Mouse (Mus musculus) forebrain, embryonic 10.5 days (tissue): ENCODE measurements around the gene Tmprss13. TPM values are rescaled to one million over a fixed set of nuclear protein-coding genes. Genes with fewer than 3 reads are reported as not detected.

Experiments
- DNase-seq: peaks from one replicate; pipeline ENCODE4 v3.0.0-alpha.2; 2017; ENCODE audit warnings: low spot score; ENCODE audit errors: extremely low spot score
- H3K27ac ChIP-seq: fragments of 300-500 bp; sonication (generic); 2 replicates; pipeline ENCODE4 v1.5.1; 2016; ENCODE audit warnings: mild to moderate bottlenecking
- H3K27me3 ChIP-seq: fragments of 300-500 bp; sonication (generic); 2 replicates; pipeline ENCODE4 v1.6.1; 2016; ENCODE audit warnings: mild to moderate bottlenecking; ENCODE audit not compliant: poor library complexity, severe bottlenecking
- H3K36me3 ChIP-seq: fragments of 300-500 bp; sonication (generic); replicated peaks from 2 replicates; pipeline ENCODE4 v1.6.1; 2016; ENCODE audit warnings: mild to moderate bottlenecking, moderate library complexity
- H3K4me1 ChIP-seq: fragments of 300-500 bp; sonication (generic); 2 replicates; pipeline ENCODE4 v1.6.1; 2016
- H3K4me3 ChIP-seq: fragments of 300-500 bp; sonication (generic); 2 replicates; pipeline ENCODE4 v1.5.1; 2016; ENCODE audit warnings: mild to moderate bottlenecking, moderate library complexity
- H3K9me3 ChIP-seq: fragments of 300-500 bp; sonication (generic); 2 replicates; pipeline ENCODE4 v1.6.1; 2016; ENCODE audit warnings: mild to moderate bottlenecking, moderate library complexity
- WGBS: fragments of 180-500 bp; shearing (Covaris S2); methylation state at CpG from one replicate; pipeline ENCODE4 v1.1.7; 2016; 5-methylcytosine and 5-hydroxymethylcytosine counted together
- polyA plus RNA-seq: library from polyadenylated mRNA; unstranded; fragments of >200 nt; fragmentation: Nextera tagmentation; extraction: Ambion mirVana; gene quantifications from 2 replicates; pipeline ENCODE4 v1.2.1, GENCODE M21; 2016

The Tmprss13 gene
- polyA plus RNA-seq, 1 experiment from 2014 or later: not detected

DNA sequence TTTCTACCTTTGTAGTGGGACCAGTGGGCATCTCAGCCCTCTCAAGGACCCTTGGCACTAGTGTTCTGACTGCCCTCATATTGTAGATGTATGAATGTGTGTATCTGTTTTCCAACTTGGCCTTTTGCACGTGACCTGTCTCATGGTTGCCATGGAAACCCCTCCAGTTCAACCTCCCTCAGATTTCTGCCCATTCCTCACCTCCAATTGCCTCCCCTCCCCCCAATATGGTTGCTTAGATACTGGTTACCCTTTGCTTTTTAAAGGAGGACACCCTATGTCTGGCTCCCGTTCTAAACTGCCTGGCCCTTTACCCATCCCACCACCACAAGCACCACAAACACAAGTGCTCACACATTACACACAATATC lies 52.4 kb downstream of the Tmprss13 start:
- peak overlapping the region; percentile 89 for H3K27ac ChIP-seq

DNA sequence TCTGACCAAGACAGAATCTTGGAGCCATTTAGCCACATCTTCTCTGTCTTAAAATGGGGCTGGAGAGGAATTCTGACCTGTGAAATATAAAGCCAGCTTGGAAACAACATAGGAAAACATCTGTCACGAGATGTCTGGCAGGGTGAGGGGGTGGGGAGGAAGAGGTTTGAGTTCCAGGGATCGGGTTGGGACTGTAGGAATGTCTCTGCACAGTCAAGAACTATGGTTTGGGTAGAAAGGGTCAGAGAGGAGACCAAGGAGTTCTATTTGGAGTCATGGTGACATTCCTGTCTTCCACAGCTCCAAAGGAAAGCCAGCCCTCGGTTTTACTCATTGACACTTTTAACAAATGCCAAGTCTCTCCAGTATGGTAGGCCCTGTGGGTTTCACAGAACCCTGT lies 55.0 kb downstream of the Tmprss13 start:
- peaks cover 55% of the 10 kb centered on the region for H3K36me3 ChIP-seq
- H3K4me1 ChIP-seq: peaks cover 44% of the 10 kb centered on the region
- H3K27ac ChIP-seq: no peak overlapping the region
- no peaks in the 10 kb centered on the region for H3K9me3 ChIP-seq
- H3K27me3 ChIP-seq: peaks cover 9% of the 10 kb centered on the region
- H3K4me3 ChIP-seq: no peak overlapping the region
- 74% methylated on average over 3 of the region's 3 CpGs for WGBS
- DNase-seq: no peak

More for the DNA sequence above, 52.4 kb downstream of the Tmprss13 start:
- H3K4me3 ChIP-seq: peak overlapping the region; percentile 69
- no peaks in the 10 kb centered on the region for H3K9me3 ChIP-seq
- peak; percentile 36 for DNase-seq
- peaks cover 48% of the 10 kb centered on the region for H3K4me1 ChIP-seq
- H3K36me3 ChIP-seq: peaks cover 33% of the 10 kb centered on the region
- 30% methylated on average over 2 of the region's 2 CpGs for WGBS
- H3K27me3 ChIP-seq: peaks cover 22% of the 10 kb centered on the region

DNA sequence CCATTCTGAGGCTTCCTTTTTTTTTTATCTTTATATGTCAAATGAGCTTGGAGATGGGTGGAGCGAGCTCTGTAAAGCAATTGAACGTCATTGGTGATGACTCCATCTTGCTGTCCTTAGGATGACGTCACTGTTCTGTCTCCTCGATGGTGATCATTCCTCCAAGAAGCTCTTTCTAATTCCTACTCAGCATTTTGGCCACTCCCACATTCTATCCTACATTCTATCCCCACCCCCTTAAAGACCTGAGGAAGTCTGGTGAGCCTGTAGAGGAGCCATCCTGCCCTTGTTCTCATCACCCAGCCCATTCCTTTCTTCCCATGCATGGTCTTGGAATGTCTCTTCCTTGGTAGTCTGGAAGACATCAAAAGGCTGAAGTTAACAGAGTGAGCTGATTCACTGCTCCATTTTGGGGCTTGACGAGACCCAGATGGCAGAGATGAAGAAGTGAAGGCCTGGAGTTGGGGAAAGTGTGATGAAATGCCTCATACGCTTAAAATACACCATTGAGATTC lies 56.1 kb downstream of the Tmprss13 start:
- no peak for DNase-seq
- H3K4me3 ChIP-seq: no peak overlapping the region
- WGBS: 87% methylated on average over 6 of the region's 6 CpGs
- no peak overlapping the region for H3K27ac ChIP-seq
- H3K4me1 ChIP-seq: peaks cover 37% of the 10 kb centered on the region
- peaks cover 66% of the 10 kb centered on the region for H3K36me3 ChIP-seq
- no peaks in the 10 kb centered on the region for H3K9me3 ChIP-seq
- no peaks in the 10 kb centered on the region for H3K27me3 ChIP-seq

DNA sequence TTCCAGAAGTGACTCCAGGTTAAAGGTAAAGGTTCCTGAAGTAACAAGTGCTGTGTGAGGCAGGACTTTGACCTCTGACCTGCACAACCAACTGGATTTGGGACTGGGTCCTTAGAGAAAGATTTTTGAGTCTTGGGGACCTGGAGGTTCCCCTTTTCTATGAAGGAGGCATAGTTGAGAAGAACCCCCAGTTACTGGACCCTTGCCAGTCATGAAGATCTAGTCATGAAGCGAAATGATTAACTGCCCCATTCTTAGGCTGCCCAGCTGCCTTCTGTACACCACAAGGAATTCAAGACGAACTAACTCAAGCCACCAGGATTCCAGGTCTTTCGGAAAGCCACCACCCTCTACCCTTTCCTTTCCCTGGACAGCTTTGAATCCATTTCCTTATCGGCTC lies 57.5 kb downstream of the Tmprss13 start:
- Histone ChIP-seq H3K9me3 (no peaks in the 10 kb centered on the region), H3K4me1 (peaks cover 34% of the 10 kb centered on the region), H3K4me3 (no peak overlapping the region), H3K27me3 (no peaks in the 10 kb centered on the region), H3K27ac (no peak overlapping the region), H3K36me3 (peaks cover 76% of the 10 kb centered on the region)
- DNase-seq: no peak
- WGBS: 92% methylated on average over 4 of the region's 4 CpGs

GRCm38 (mm10) chr9:45376883-45377282 lies 58.0 kb downstream of the Tmprss13 start:
- Histone ChIP-seq H3K4me1 (peaks cover 30% of the 10 kb centered on the region), H3K36me3 (peaks cover 81% of the 10 kb centered on the region), H3K27me3 (no peaks in the 10 kb centered on the region), H3K27ac (no peak overlapping the region), H3K4me3 (no peak overlapping the region), H3K9me3 (no peaks in the 10 kb centered on the region)
- DNase-seq: no peak
- 91% methylated on average over 2 of the region's 2 CpGs for WGBS

DNA sequence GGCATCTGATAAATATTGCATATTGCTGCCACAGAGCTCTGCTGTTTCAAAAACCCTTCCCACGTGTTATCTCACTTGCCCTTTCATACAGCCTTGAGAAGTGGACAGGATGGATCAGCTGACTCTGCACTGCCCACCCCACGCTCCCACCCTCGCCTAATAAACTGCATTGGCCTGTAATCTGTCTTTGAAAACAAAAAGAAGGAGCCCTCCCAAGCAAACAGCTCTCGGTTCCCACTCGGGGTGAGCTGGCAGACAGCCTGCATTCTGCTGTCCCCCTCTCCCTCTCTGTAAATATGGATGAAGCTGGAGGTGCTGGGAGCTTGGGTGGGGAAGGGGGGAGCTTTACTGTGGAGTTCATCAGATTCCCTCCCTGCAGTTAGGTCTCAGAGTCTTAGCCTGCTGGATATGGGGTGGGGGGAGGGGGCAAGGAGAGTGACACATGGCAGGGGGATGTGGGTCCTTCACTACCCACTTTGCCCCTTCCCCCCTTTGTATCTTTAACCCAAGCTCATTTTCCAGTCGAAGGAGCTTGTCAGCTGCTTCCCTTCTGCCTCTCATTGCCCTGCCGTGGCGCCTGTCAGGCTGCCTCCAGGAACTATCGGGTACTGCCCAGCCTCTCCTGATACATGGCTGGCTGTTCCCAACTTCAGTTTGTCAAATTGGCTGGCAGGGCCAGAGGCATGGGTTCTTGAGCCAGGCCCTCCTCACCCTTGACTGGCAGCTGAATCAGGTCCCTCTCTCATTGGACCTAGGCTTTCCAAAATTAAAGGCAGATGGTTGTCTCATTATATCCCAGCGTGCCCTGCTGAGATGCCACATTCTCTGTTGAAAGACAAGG lies 61.7 kb downstream of the Tmprss13 start:
- no peak for DNase-seq
- H3K27ac ChIP-seq: 0 out of 2 replicates have a peak overlapping the region, but pooled peaks have one; percentile 8
- no peaks in the 10 kb centered on the region for H3K27me3 ChIP-seq
- peaks cover 74% of the 10 kb centered on the region for H3K36me3 ChIP-seq
- H3K4me3 ChIP-seq: no peak overlapping the region
- peaks cover 12% of the 10 kb centered on the region for H3K4me1 ChIP-seq
- 77% methylated on average over 10 of the region's 10 CpGs for whole genome bisulfite sequencing
- no peaks in the 10 kb centered on the region for H3K9me3 ChIP-seq

DNA sequence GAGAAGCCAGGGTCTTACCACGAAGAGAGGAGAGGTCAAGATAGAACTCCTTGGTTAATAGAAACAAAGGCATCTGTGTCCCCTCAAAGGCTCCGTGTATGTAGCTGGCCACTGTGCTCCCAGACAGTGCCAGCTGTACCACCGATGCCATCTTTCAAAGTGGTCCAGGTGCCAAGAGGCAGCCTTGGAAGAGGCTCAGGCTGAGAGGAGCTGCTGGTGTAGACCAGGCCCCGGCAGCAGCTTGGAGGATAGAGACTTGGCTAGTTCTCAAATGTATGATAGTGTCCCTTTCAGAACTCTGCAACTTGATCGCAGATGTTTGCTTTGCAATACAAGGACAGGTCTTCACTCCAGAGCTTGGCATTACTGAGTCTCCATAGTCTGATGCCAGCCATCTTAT lies 63.4 kb downstream of the Tmprss13 start:
- Histone ChIP-seq H3K27ac (no peak overlapping the region), H3K4me1 (peaks cover 12% of the 10 kb centered on the region), H3K9me3 (no peaks in the 10 kb centered on the region), H3K4me3 (no peak overlapping the region), H3K27me3 (no peaks in the 10 kb centered on the region), H3K36me3 (peaks cover 57% of the 10 kb centered on the region)
- WGBS: 75% methylated on average over 5 of the region's 5 CpGs
- no peak for DNase-seq

DNA sequence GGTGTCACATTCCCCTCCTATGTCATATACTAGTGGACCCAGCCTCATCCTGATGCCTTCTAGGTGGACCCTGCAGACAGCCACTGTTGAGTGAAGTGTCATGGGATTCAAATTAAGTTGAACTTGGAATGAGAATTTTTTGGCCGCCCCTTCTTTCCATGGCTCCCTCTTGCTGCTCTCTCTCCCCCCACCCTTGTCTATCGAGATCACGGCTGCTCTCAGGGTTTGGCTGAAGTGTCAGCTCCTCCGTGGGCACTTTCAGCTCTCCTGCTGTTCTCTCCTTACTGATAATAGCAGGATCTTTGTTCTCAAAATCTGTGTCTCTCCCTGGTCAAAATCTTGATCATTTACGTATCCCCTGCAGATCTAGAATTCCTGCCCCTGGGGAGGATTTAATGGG lies 63.9 kb downstream of the Tmprss13 start:
- no peaks in the 10 kb centered on the region for H3K27me3 ChIP-seq
- no peak for DNase-seq
- H3K9me3 ChIP-seq: no peaks in the 10 kb centered on the region
- H3K36me3 ChIP-seq: peaks cover 52% of the 10 kb centered on the region
- H3K27ac ChIP-seq: no peak overlapping the region
- 84% methylated on average over 5 of the region's 5 CpGs for WGBS
- H3K4me1 ChIP-seq: peaks cover 12% of the 10 kb centered on the region
- H3K4me3 ChIP-seq: no peak overlapping the region

DNA sequence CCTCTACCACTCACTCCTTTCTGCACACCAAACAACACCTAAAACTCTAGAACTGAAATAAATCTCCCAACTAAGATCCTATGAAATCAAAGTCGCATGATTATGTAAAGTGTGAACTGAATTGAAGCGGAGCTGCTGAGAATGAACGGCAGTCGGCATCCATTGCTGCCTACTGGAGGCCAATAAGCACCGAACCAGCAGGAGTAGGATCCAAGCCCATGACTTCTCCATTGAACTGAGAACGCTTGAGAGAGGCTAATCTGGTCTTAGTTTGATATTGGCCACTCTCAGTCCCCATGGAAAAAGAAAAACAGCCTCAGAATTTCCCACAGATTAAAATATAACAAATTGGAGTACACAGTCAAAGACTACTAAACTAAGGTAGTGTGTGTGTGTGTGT lies 65.0 kb downstream of the Tmprss13 start:
- Histone ChIP-seq H3K27ac (no peak overlapping the region), H3K27me3 (no peaks in the 10 kb centered on the region), H3K36me3 (peaks cover 45% of the 10 kb centered on the region), H3K4me1 (peaks cover 12% of the 10 kb centered on the region), H3K4me3 (no peak overlapping the region), H3K9me3 (no peaks in the 10 kb centered on the region)
- 92% methylated on average over 6 of the region's 6 CpGs for WGBS
- DNase-seq: no peak

- DNase-seq: no peak
Measured at GRCm38 (mm10) chr9:45386698-45387097, 67.8 kb downstream of the Tmprss13 start.

GRCm38 (mm10) chr9:45388385-45388994 lies 69.6 kb downstream of the Tmprss13 start:
- Histone ChIP-seq H3K36me3 (peaks cover 37% of the 10 kb centered on the region), H3K4me3 (no peak overlapping the region), H3K9me3 (no peaks in the 10 kb centered on the region), H3K27ac (no peak overlapping the region), H3K4me1 (no peaks in the 10 kb centered on the region), H3K27me3 (no peaks in the 10 kb centered on the region)
- DNase-seq: peak; percentile 80
- WGBS: 54% methylated on average over 12 of the region's 12 CpGs

More at GRCm38 (mm10) chr9:45386698-45387097, 67.8 kb downstream of the Tmprss13 start:
- 89% methylated on average over 5 of the region's 5 CpGs for WGBS
- Histone ChIP-seq H3K4me1 (no peaks in the 10 kb centered on the region), H3K4me3 (no peak overlapping the region), H3K27ac (no peak overlapping the region), H3K9me3 (no peaks in the 10 kb centered on the region), H3K27me3 (no peaks in the 10 kb centered on the region), H3K36me3 (peaks cover 30% of the 10 kb centered on the region)

DNA sequence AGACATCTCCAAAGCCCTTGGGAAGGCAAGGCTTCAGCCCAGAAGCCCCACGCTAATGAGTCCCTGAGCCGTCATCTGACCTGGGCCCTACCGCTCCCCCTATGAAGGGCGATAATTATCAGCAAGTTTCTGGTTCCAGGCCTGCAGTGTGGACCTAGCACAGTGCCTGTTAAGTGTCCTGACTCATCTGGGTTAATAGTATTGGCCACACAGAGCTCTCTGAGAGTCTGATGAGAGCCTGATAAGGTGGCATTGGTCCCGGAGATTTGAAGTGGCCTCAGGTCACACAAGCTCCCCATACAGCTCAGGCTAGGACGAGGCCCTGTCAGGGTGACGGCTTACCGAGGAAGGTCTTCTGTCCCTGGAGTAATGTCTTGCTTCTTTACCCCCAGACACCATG lies 70.7 kb downstream of the Tmprss13 start:
- no peak overlapping the region for H3K27ac ChIP-seq
- 93% methylated on average over 8 of the region's 8 CpGs for WGBS
- peaks cover 39% of the 10 kb centered on the region for H3K36me3 ChIP-seq
- H3K27me3 ChIP-seq: no peaks in the 10 kb centered on the region
- H3K9me3 ChIP-seq: no peaks in the 10 kb centered on the region
- no peak for DNase-seq
- no peaks in the 10 kb centered on the region for H3K4me1 ChIP-seq
- no peak overlapping the region for H3K4me3 ChIP-seq

GRCm38 (mm10) chr9:45391299-45391698 lies 72.4 kb downstream of the Tmprss13 start:
- no peak overlapping the region for H3K4me3 ChIP-seq
- DNase-seq: no peak
- no peaks in the 10 kb centered on the region for H3K9me3 ChIP-seq
- peaks cover 52% of the 10 kb centered on the region for H3K36me3 ChIP-seq
- 78% methylated on average over 7 of the region's 7 CpGs for WGBS
- no peaks in the 10 kb centered on the region for H3K27me3 ChIP-seq
- H3K27ac ChIP-seq: no peak overlapping the region
- no peaks in the 10 kb centered on the region for H3K4me1 ChIP-seq
